Mouse (Mus musculus) embryonic facial prominence, embryonic 13.5 days (tissue): ENCODE data around the gene Tmod3. TPM values are rescaled to one million over a fixed set of nuclear protein-coding genes. Genes with fewer than 3 reads are reported as not detected.

ENCODE experiments used
- ATAC-seq: fragments of 200-750 bp; cut with Nextera tagmentation; 2 replicates; pipeline ENCODE4 v1.8.0; 2017; ENCODE audit warnings: low read depth; ENCODE audit not compliant: insufficient number of reproducible peaks, insufficient read depth, low FRiP score, low TSS enrichment
- H3K27ac ChIP-seq: fragments of 300-500 bp; sonication (generic); 2 replicates; pipeline ENCODE4 v1.5.1; 2015; ENCODE audit warnings: moderate library complexity, mild to moderate bottlenecking, inconsistent platforms
- H3K27me3 ChIP-seq: fragments of 300-500 bp; sonication (generic); 2 replicates; pipeline ENCODE4 v1.6.1; 2015; ENCODE audit warnings: mild to moderate bottlenecking, inconsistent platforms
- H3K36me3 ChIP-seq: fragments of 300-500 bp; sonication (generic); 2 replicates; pipeline ENCODE4 v1.6.1; 2015; ENCODE audit warnings: mild to moderate bottlenecking, inconsistent platforms
- H3K4me1 ChIP-seq: fragments of 300-500 bp; sonication (generic); 2 replicates; pipeline ENCODE4 v1.6.1; 2015; ENCODE audit warnings: inconsistent platforms
- H3K4me2 ChIP-seq: fragments of 300-500 bp; sonication (generic); 2 replicates; pipeline ENCODE4 v1.6.1; 2015; ENCODE audit warnings: moderate library complexity, mild to moderate bottlenecking, inconsistent platforms
- H3K4me3 ChIP-seq: fragments of 300-500 bp; sonication (generic); 2 replicates; pipeline ENCODE4 v1.5.1; 2015; ENCODE audit warnings: mild to moderate bottlenecking, inconsistent platforms
- H3K9ac ChIP-seq: fragments of 300-500 bp; sonication (generic); 2 replicates; pipeline ENCODE4 v1.6.1; 2015; ENCODE audit warnings: mild to moderate bottlenecking, inconsistent platforms
- H3K9me3 ChIP-seq: fragments of 300-500 bp; sonication (generic); 2 replicates; pipeline ENCODE4 v1.6.1; 2016; ENCODE audit warnings: inconsistent platforms
- WGBS: fragments of 180-500 bp; shearing (Covaris S2); methylation state at CpG from one replicate; pipeline ENCODE4 v1.1.7; 2015; ENCODE audit warnings: mixed read lengths; 5-methylcytosine and 5-hydroxymethylcytosine counted together
- polyA plus RNA-seq: library from polyadenylated mRNA; unstranded; fragments of >200 nt; fragmentation: Nextera tagmentation; extraction: Ambion mirVana; gene quantifications from 2 replicates; pipeline ENCODE4 v1.2.1, GENCODE M21; 2015

Gene Tmod3
- polyA plus RNA-seq, 1 experiment from 2014 or later = 110 TPM

DNA sequence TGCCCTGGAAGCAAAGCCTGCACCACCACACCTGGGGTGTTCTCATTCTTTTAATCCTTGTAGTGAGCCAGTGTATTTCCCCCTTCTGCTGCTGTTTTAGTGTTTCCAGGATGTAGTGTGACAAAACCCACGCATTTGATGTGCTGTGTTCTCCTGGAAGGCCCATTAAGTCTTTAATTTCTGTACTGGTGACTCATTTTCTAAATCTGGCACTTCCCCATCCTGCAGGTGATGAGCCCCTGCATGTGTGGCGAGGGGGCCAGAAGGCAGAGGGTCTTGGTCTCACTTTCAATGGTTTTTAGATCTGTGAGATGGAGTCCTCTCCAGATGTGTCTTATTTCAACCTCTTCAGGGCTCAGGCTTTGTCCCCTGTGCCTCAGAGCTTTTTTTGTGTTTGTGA, 105.5 kb downstream of the Tmod3 start:
- WGBS = 90% methylated on average over 2 of the region's 2 CpGs
- Histone ChIP-seq H3K36me3 (peaks cover 94% of the 10 kb centered on the region), H3K4me3 (no peak overlapping the region), H3K27ac (no peak overlapping the region), H3K27me3 (no peaks in the 10 kb centered on the region), H3K4me2 (no peak overlapping the region), H3K9ac (no peak overlapping the region), H3K4me1 (no peaks in the 10 kb centered on the region), H3K9me3 (no peaks in the 10 kb centered on the region)
- ATAC-seq = no peak

- 60% methylated on average over 3 of the region's 3 CpGs for WGBS
- Histone ChIP-seq H3K36me3 (peaks cover 77% of the 10 kb centered on the region), H3K4me3 (no peak overlapping the region)
Observed at GRCm38 (mm10) chr9:75448021-75448420, 111.4 kb downstream of the Tmod3 start.

More at GRCm38 (mm10) chr9:75448021-75448420, 111.4 kb downstream of the Tmod3 start:
- H3K4me1 ChIP-seq = peaks cover 10% of the 10 kb centered on the region
- ATAC-seq = no peak
- no peaks in the 10 kb centered on the region for H3K27me3 ChIP-seq
- H3K9ac ChIP-seq = no peak overlapping the region
- H3K4me2 ChIP-seq = no peak overlapping the region
- no peaks in the 10 kb centered on the region for H3K9me3 ChIP-seq
- no peak overlapping the region for H3K27ac ChIP-seq

Other genes with a start within 250 kb of the Tmod3 start
- gene Bcl2l10, start 211.9 kb downstream of the Tmod3 start, polyA plus RNA-seq = not detected in 2 replicates
- 68.3 and 79.4 TPM in 2 replicates for gene Mapk6, start 149.7 kb downstream of the Tmod3 start, polyA plus RNA-seq
- 51.0 and 51.1 TPM in 2 replicates for gene Leo1, start 118.1 kb downstream of the Tmod3 start, polyA plus RNA-seq
- 19.8 and 23.0 TPM in 2 replicates for gene Tmod2, start 51.7 kb upstream of the Tmod3 start, polyA plus RNA-seq
- gene Lysmd2, start 66.1 kb upstream of the Tmod3 start, polyA plus RNA-seq = 32.8 and 37.3 TPM in 2 replicates
- 1.8 and 2.2 TPM in 2 replicates for gene Scg3, start 124.4 kb upstream of the Tmod3 start, polyA plus RNA-seq
- gene Bmp5, start 215.7 kb upstream of the Tmod3 start, polyA plus RNA-seq = 9.0 and 13.1 TPM in 2 replicates